Mouse (Mus musculus): ENCODE results near the gene Tbc1d8. TPM values are rescaled to one million over a fixed set of nuclear protein-coding genes. Genes with fewer than 3 reads are reported as not detected.

The Tbc1d8 gene
- total and polyA plus RNA-seq, 3 experiments = 0.16 to 1.4 (median 0.81) TPM

DNA sequence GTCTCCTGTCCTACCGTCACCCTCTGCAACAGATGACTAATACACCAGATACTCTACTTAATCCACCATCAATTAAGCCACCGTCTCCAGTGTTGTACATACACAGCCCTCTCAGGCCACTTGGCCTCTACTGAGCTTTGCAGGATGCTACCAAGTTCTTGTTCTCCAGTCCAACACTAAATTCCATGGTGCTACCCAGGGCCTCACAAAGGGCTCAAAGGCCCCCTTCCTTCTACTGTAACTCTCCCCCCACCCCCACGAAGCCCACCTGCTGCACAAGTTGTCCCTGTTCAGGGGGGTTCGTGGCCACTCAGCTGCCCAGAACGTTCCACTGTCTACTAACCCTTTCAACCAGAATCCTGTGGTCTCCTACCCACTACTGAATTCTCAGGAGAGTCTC, 1.5 kb downstream of the Tbc1d8 start:
- Histone ChIP-seq H3K79me2 (replicated peaks; ENCODE audit: control insufficient read depth, extremely low read depth, insufficient read depth, poor library complexity, severe bottlenecking) (no peaks in the 10 kb centered on the region), H3K27me3 (replicated peaks) (peaks cover 49% of the 10 kb centered on the region), H3K9ac (ENCODE audit: insufficient read depth, low read depth) (no peak overlapping the region), H3K4me3 (replicated peaks in 1 of 3; ENCODE audit: low read depth in 2 of 3, low read length in 2 of 3, poor library complexity in 1 of 3) (no peak overlapping the region), H3K4me1 (ENCODE audit: control insufficient read depth in 1 of 2, insufficient read depth in 2 of 2) (peaks cover 0 to 7% of the 10 kb centered on the region in 2 experiments; a peak in 3 of 4 replicates), H3K4me2 (ENCODE audit: insufficient read depth, low read depth, poor library complexity, severe bottlenecking) (no peak overlapping the region), H3K9me3 (replicated peaks; ENCODE audit: low read length) (peaks cover 20% of the 10 kb centered on the region), H3K27ac (ENCODE audit: insufficient read depth, low read depth) (no peak overlapping the region), H3K36me3 (replicated peaks in 1 of 2; ENCODE audit: control insufficient read depth in 1 of 2, insufficient read depth in 1 of 2, low read length in 1 of 2) (no peaks in the 10 kb centered on the region)
- DNase-seq (ENCODE audit: extremely low read depth) = no peak
- TF ChIP-seq HCFC1 (IDR thresholded peaks at IDR 0.05; ENCODE audit: low read depth, low read length) = no peak
- TF ChIP-seq KAT2A (IDR thresholded peaks at IDR 0.05; ENCODE audit: insufficient replicate concordance, low read length) = no peak
- dilution Hi-C loops (cut with MboI; ENCODE audit: extremely low pct_ligation_motif_present, extremely low pct_unique_long_range_greater_than_20kb, low sequenced_read_pairs) (no loop called here), in situ Hi-C loops (cut with MboI; ENCODE audit: low pct_ligation_motif_present, low pct_unique_long_range_greater_than_20kb, low sequenced_read_pairs) (no loop called here)

DNA sequence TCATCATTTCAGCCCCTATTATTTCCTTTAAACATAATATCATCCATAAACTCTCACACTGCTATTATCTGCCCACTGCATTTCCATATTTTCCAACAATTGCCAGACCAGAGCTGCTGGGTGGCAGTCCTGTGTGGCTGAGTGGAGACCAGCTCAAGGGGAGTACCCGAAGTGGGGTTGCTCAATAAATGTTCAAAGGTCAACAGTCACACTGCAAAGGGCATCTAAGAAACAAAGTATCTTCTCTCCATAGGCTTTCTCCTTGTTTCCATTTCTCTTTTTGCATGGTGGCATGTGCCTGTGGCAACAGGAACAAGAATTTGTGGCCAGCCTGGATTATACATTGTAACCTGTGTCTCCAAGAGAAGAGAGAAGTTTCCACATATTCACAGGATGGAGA, 2.2 kb downstream of the Tbc1d8 start:
- DNase-seq (ENCODE audit: extremely low read depth) = no peak
- in situ Hi-C loops (cut with MboI; ENCODE audit: low pct_ligation_motif_present, low pct_unique_long_range_greater_than_20kb, low sequenced_read_pairs) (no loop called here), dilution Hi-C loops (cut with MboI; ENCODE audit: extremely low pct_ligation_motif_present, extremely low pct_unique_long_range_greater_than_20kb, low sequenced_read_pairs) (no loop called here)
- no peak for TF ChIP-seq MXI1 (IDR thresholded peaks at IDR 0.05; ENCODE audit: low read depth, low read length)
- TF ChIP-seq ELF1 (IDR thresholded peaks at IDR 0.05; ENCODE audit: low read depth, low read length) = no peak
- TF ChIP-seq CHD1 (IDR thresholded peaks at IDR 0.05; ENCODE audit: low read depth, low read length) = no peak
- no peak for TF ChIP-seq PAX5 (IDR thresholded peaks at IDR 0.05; ENCODE audit: low read length)
- TF ChIP-seq JUN (IDR thresholded peaks at IDR 0.05; ENCODE audit: insufficient read depth, low read depth, low read length) = no peak
- no peak for TF ChIP-seq EP300 (IDR thresholded peaks at IDR 0.05; ENCODE audit: low read length)
- no peak for TF ChIP-seq MEF2A (IDR thresholded peaks at IDR 0.05; ENCODE audit: borderline replicate concordance, low read depth, low read length)
- no peak overlapping the region for H3K4me2 ChIP-seq (ENCODE audit: insufficient read depth, low read depth, poor library complexity, severe bottlenecking)
- H3K4me1 ChIP-seq (ENCODE audit: control insufficient read depth in 1 of 2, insufficient read depth in 2 of 2) = peaks cover 0 to 7% of the 10 kb centered on the region in 2 experiments; a peak in 3 of 4 replicates
- no peak overlapping the region for H3K27ac ChIP-seq (ENCODE audit: insufficient read depth, low read depth)
- H3K79me2 ChIP-seq (replicated peaks; ENCODE audit: control insufficient read depth, extremely low read depth, insufficient read depth, poor library complexity, severe bottlenecking) = no peaks in the 10 kb centered on the region
- H3K4me3 ChIP-seq (replicated peaks in 1 of 3; ENCODE audit: low read depth in 2 of 3, low read length in 2 of 3, poor library complexity in 1 of 3) = no peak overlapping the region
- peaks cover 45% of the 10 kb centered on the region for H3K27me3 ChIP-seq (replicated peaks)
- H3K36me3 ChIP-seq (replicated peaks in 1 of 2; ENCODE audit: control insufficient read depth in 1 of 2, insufficient read depth in 1 of 2, low read length in 1 of 2) = no peaks in the 10 kb centered on the region
- peaks cover 20% of the 10 kb centered on the region for H3K9me3 ChIP-seq (replicated peaks; ENCODE audit: low read length)
- no peak overlapping the region for H3K9ac ChIP-seq (ENCODE audit: insufficient read depth, low read depth)

DNA sequence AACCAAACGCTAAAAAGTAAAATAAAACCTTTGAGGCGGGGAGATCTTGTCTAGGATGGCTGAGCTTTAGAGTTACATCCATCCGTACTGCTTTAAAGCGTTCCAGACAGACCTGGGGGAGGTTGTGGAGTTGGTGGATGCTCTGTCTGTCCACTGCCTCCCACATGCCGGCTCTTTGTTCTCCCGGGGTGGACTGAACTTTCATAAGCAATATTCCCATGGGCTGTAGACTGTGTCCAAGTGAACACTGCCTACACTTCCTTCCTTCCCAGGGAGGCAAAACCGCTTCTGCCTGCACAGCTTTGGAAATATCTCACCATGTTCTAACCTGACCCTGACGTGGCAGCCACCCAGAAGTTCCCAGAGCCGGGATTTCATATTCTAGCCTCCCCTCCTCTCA, 4.0 kb downstream of the Tbc1d8 start:
- no peak for DNase-seq (ENCODE audit: extremely low read depth)
- no peak overlapping the region for H3K27ac ChIP-seq (ENCODE audit: insufficient read depth, low read depth)
- TF ChIP-seq ZMIZ1 (IDR thresholded peaks at IDR 0.05; ENCODE audit: low read depth, low read length) (no peak), NELFE (IDR thresholded peaks at IDR 0.05; ENCODE audit: low read depth, low read length) (no peak), KAT2A (IDR thresholded peaks at IDR 0.05; ENCODE audit: insufficient replicate concordance, low read length) (no peak), ZKSCAN1 (IDR thresholded peaks at IDR 0.05; ENCODE audit: borderline replicate concordance, low read depth, low read length) (no peak), IRF4 (IDR thresholded peaks at IDR 0.05; ENCODE audit: low read depth, low read length) (no peak), E2F4 (IDR thresholded peaks at IDR 0.05; ENCODE audit: insufficient replicate concordance, low read depth, low read length) (no peak), TCF12 (IDR thresholded peaks at IDR 0.05; ENCODE audit: low read depth, low read length) (no peak), ELF1 (IDR thresholded peaks at IDR 0.05; ENCODE audit: low read depth, low read length) (no peak), RCOR1 (conservative IDR thresholded peaks at IDR 0.05; ENCODE audit: low read depth, low read length) (no peak), MAFK (IDR thresholded peaks at IDR 0.05; ENCODE audit: insufficient replicate concordance, low read length) (no peak), UBTF (IDR thresholded peaks at IDR 0.05; ENCODE audit: low read depth, low read length) (no peak)
- H3K4me3 ChIP-seq (replicated peaks in 1 of 3; ENCODE audit: low read depth in 2 of 3, low read length in 2 of 3, poor library complexity in 1 of 3) = no peak overlapping the region
- no peaks in the 10 kb centered on the region for H3K36me3 ChIP-seq (replicated peaks in 1 of 2; ENCODE audit: control insufficient read depth in 1 of 2, insufficient read depth in 1 of 2, low read length in 1 of 2)
- H3K27me3 ChIP-seq (replicated peaks) = peaks cover 37% of the 10 kb centered on the region
- H3K79me2 ChIP-seq (replicated peaks; ENCODE audit: control insufficient read depth, extremely low read depth, insufficient read depth, poor library complexity, severe bottlenecking) = no peaks in the 10 kb centered on the region
- in situ Hi-C loops (cut with MboI; ENCODE audit: low pct_ligation_motif_present, low pct_unique_long_range_greater_than_20kb, low sequenced_read_pairs) (no loop called here), dilution Hi-C loops (cut with MboI; ENCODE audit: extremely low pct_ligation_motif_present, extremely low pct_unique_long_range_greater_than_20kb, low sequenced_read_pairs) (no loop called here)
- H3K4me2 ChIP-seq (ENCODE audit: insufficient read depth, low read depth, poor library complexity, severe bottlenecking) = no peak overlapping the region
- H3K4me1 ChIP-seq (ENCODE audit: control insufficient read depth in 1 of 2, insufficient read depth in 2 of 2) = peaks cover 0 to 7% of the 10 kb centered on the region in 2 experiments; a peak in 3 of 4 replicates
- peaks cover 25% of the 10 kb centered on the region for H3K9me3 ChIP-seq (replicated peaks; ENCODE audit: low read length)
- H3K9ac ChIP-seq (ENCODE audit: insufficient read depth, low read depth) = no peak overlapping the region

Measured in CH12.LX (cell line).